Mouse (Mus musculus) hindbrain, embryonic 10.5 days (tissue): Measurements from ENCODE around the gene Rtp1. TPM values are rescaled to one million over a fixed set of nuclear protein-coding genes. Genes with fewer than 3 reads are reported as not detected.
A peak's percentile ranks its signal among the peaks of the same experiment; 100 is the strongest.

Experiments used
- DNase-seq: peaks from one replicate; pipeline ENCODE4 v3.0.0-alpha.2; 2017; ENCODE audit warnings: low spot score
- H3K27ac ChIP-seq: fragments of 300-500 bp; sonication (generic); 2 replicates; pipeline ENCODE4 v1.5.1; 2016; ENCODE audit warnings: mild to moderate bottlenecking, moderate library complexity
- H3K27me3 ChIP-seq: fragments of 300-500 bp; sonication (generic); 2 replicates; pipeline ENCODE4 v1.6.1; 2016; ENCODE audit warnings: mild to moderate bottlenecking; ENCODE audit not compliant: poor library complexity, insufficient read depth, severe bottlenecking
- H3K36me3 ChIP-seq: fragments of 300-500 bp; sonication (generic); 2 replicates; pipeline ENCODE4 v1.6.1; 2016; ENCODE audit warnings: mild to moderate bottlenecking, moderate library complexity
- H3K4me1 ChIP-seq: fragments of 300-500 bp; sonication (generic); replicated peaks from 2 replicates; pipeline ENCODE4 v1.6.1; 2016; ENCODE audit warnings: mild to moderate bottlenecking
- H3K4me3 ChIP-seq: fragments of 300-500 bp; sonication (generic); 2 replicates; pipeline ENCODE4 v1.5.1; 2016; ENCODE audit warnings: mild to moderate bottlenecking, moderate library complexity
- H3K9me3 ChIP-seq: fragments of 300-500 bp; sonication (generic); 2 replicates; pipeline ENCODE4 v1.6.1; 2016; ENCODE audit warnings: mild to moderate bottlenecking, moderate library complexity
- WGBS: fragments of 180-500 bp; shearing (Covaris S2); methylation state at CpG from one replicate; pipeline ENCODE4 v1.1.7; 2016; 5-methylcytosine and 5-hydroxymethylcytosine counted together
- polyA plus RNA-seq: library from polyadenylated mRNA; unstranded; fragments of >200 nt; fragmentation: Nextera tagmentation; extraction: Ambion mirVana; gene quantifications from 2 replicates; pipeline ENCODE4 v1.2.1, GENCODE M21; 2016

Rtp1 gene
- polyA plus RNA-seq, 1 experiment from 2014 or later = not detected

GRCm38 (mm10) chr16:23471551-23471950, 42.6 kb downstream of the Rtp1 start:
- Histone ChIP-seq H3K4me1 (no peaks in the 10 kb centered on the region), H3K4me3 (no peak overlapping the region), H3K9me3 (no peaks in the 10 kb centered on the region), H3K27me3 (no peaks in the 10 kb centered on the region), H3K36me3 (peaks cover 6% of the 10 kb centered on the region; the same call in 1 of the 2 replicates), H3K27ac (no peak overlapping the region)
- 93% methylated on average over 6 of the region's 6 CpGs for WGBS
- DNase-seq = no peak

GRCm38 (mm10) chr16:23472046-23472445, 43.1 kb downstream of the Rtp1 start:
- H3K4me1 ChIP-seq = no peaks in the 10 kb centered on the region
- no peak overlapping the region for H3K27ac ChIP-seq
- H3K36me3 ChIP-seq = peaks cover 6% of the 10 kb centered on the region; the same call in 1 of the 2 replicates
- no peak overlapping the region for H3K4me3 ChIP-seq
- WGBS = 80% methylated on average over 3 of the region's 3 CpGs
- H3K9me3 ChIP-seq = no peaks in the 10 kb centered on the region
- no peaks in the 10 kb centered on the region for H3K27me3 ChIP-seq
- DNase-seq = no peak

- 92% methylated on average over 4 of the region's 4 CpGs for WGBS
- Histone ChIP-seq H3K36me3 (no peaks in the 10 kb centered on the region), H3K27ac (no peak overlapping the region), H3K4me1 (no peaks in the 10 kb centered on the region), H3K27me3 (no peaks in the 10 kb centered on the region), H3K4me3 (no peak overlapping the region), H3K9me3 (no peaks in the 10 kb centered on the region)
- DNase-seq = no peak
These were observed 46.7 kb downstream of the Rtp1 start for GRCm38 (mm10) chr16:23475651-23476050.

- DNase-seq = no peak
- Histone ChIP-seq H3K9me3 (no peaks in the 10 kb centered on the region), H3K27ac (no peak overlapping the region), H3K4me3 (no peak overlapping the region), H3K4me1 (no peaks in the 10 kb centered on the region), H3K36me3 (no peaks in the 10 kb centered on the region), H3K27me3 (no peaks in the 10 kb centered on the region)
These were observed 47.7 kb downstream of the Rtp1 start for GRCm38 (mm10) chr16:23476598-23476997.

GRCm38 (mm10) chr16:23479872-23480603, 51.1 kb downstream of the Rtp1 start:
- no peak for DNase-seq
- Histone ChIP-seq H3K27me3 (peaks cover 4% of the 10 kb centered on the region; the same call in 1 of the 2 replicates), H3K9me3 (no peaks in the 10 kb centered on the region), H3K4me1 (peaks cover 9% of the 10 kb centered on the region), H3K36me3 (no peaks in the 10 kb centered on the region), H3K27ac (no peak overlapping the region), H3K4me3 (no peak overlapping the region)
- WGBS = 79% methylated on average over 7 of the region's 7 CpGs

- Histone ChIP-seq H3K27ac (peak overlapping the region; percentile 51; the same call in 1 of the 2 replicates), H3K27me3 (peaks cover 6% of the 10 kb centered on the region; the same call in 1 of the 2 replicates), H3K4me3 (no peak overlapping the region), H3K9me3 (no peaks in the 10 kb centered on the region), H3K36me3 (no peaks in the 10 kb centered on the region; the same call in 1 of the 2 replicates), H3K4me1 (peaks cover 9% of the 10 kb centered on the region)
- 41% methylated on average over 3 of the region's 3 CpGs for WGBS
- DNase-seq = peak; percentile 19
These were observed 53.3 kb downstream of the Rtp1 start for GRCm38 (mm10) chr16:23482218-23482617.

- Histone ChIP-seq H3K36me3 (peaks cover 3% of the 10 kb centered on the region; the same call in 1 of the 2 replicates), H3K9me3 (no peaks in the 10 kb centered on the region), H3K4me1 (peaks cover 9% of the 10 kb centered on the region), H3K27me3 (peaks cover 6% of the 10 kb centered on the region; the same call in 1 of the 2 replicates), H3K27ac (no peak overlapping the region), H3K4me3 (no peak overlapping the region)
- DNase-seq = no peak
- WGBS = 94% methylated on average over 12 of the region's 12 CpGs
These were observed 53.9 kb downstream of the Rtp1 start for GRCm38 (mm10) chr16:23482846-23483245.

GRCm38 (mm10) chr16:23483292-23483691, 54.4 kb downstream of the Rtp1 start:
- Histone ChIP-seq H3K4me3 (no peak overlapping the region), H3K9me3 (no peaks in the 10 kb centered on the region), H3K4me1 (peaks cover 9% of the 10 kb centered on the region), H3K36me3 (peaks cover 6% of the 10 kb centered on the region; the same call in 1 of the 2 replicates), H3K27ac (no peak overlapping the region), H3K27me3 (peaks cover 6% of the 10 kb centered on the region; the same call in 1 of the 2 replicates)
- WGBS = 92% methylated on average over 10 of the region's 10 CpGs
- no peak for DNase-seq

Other genes with a start within 250 kb of the Rtp1 start
- gene St6gal1, start 204.4 kb upstream of the Rtp1 start, polyA plus RNA-seq = 22.8 and 26.6 TPM in 2 replicates
- gene Rtp4, start 91.2 kb downstream of the Rtp1 start, polyA plus RNA-seq = 1.2 and 1.5 TPM in 2 replicates
- gene Masp1, start 91.7 kb downstream of the Rtp1 start, polyA plus RNA-seq = 6.2 and 19.2 TPM in 2 replicates